Mouse (Mus musculus): ENCODE data around the gene Gsc2.

Gsc2 gene

DNA sequence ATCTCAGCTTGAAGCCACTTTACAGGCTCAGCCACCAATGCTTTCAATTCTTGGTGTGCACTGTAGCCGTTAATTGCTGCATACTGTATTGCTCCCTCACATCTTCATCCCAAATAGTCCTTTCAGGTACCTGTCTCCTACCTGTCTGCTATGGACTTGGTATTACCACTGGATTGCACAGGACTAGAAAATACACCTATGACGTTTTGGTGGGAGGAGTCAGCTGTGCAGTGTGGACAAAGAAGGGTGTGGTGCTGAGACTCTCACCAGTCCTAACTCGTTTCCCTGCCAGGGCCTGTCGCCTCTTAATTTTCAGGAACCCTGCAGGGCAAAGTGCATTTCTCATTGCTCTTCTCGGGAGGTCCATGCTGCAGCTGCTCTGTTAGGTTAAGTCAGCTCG is 49.1 kb downstream of the Gsc2 start:
- 0 out of 2 replicates have a peak, but pooled peaks have one; percentile 52 for ATAC-seq (ENCODE audit: insufficient number of reproducible peaks, low FRiP score, low TSS enrichment)

DNA sequence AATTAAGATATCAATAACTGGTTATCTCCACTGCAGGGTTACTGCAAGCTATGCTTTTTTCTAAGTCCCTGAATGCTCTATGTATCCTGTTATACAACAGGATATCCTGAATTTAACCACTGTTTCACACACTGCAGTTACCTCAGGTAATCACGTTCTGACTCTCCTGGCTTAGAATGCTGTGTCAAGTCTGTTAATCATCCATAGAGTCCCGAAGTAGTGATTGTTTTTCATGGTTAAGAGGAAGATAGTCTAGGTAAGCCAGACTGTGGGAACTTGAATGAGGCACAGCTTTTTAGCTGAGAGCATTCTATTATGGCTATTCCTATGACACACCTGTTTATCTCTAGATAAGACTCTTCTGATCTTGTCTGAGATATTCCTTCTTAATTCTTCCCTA is 49.6 kb downstream of the Gsc2 start:
- ATAC-seq (ENCODE audit: insufficient number of reproducible peaks, low FRiP score, low TSS enrichment): no peak
